Mouse (Mus musculus) duodenum, adult 2 months (tissue): ENCODE data around the gene Actg1. TPM values are rescaled to one million over a fixed set of nuclear protein-coding genes. Genes with fewer than 3 reads are reported as not detected.

Experiments used
- polyA plus RNA-seq: library from polyadenylated mRNA; depleted of rRNA; stranded (reverse); fragments of >200 nt; gene quantifications from 2 replicates; pipeline ENCODE4 v1.2.3, GENCODE M21; 2012; ENCODE audit warnings: low replicate concordance; rRNA removed

Gene Actg1
- polyA plus RNA-seq = 797 and 1,378 TPM in 2 replicates

GRCm38 (mm10) chr11:120347791-120348683 lies at the start of gene Actg1:
Gene Actg1 (minus strand): TSS chr11:120348542.

GRCm38 (mm10) chr11:120378611-120379540 lies 30.5 kb upstream of the Actg1 start, which contains the start of gene Faap100:
Gene Faap100 (minus strand): TSS chr11:120378764.

GRCm38 (mm10) chr11:120361295-120361694 lies 13.0 kb upstream of the Actg1 start, which contains the start of gene Fscn2:
Gene Fscn2 (plus strand): TSS chr11:120361534.

Other genes with a start within 250 kb of the Actg1 start
- 75.8 and 104 TPM in 2 replicates for gene Tepsin, start 249.8 kb downstream of the Actg1 start, polyA plus RNA-seq
- 78.0 and 94.4 TPM in 2 replicates for gene Ndufaf8, start 249.6 kb downstream of the Actg1 start, polyA plus RNA-seq
- 59.9 and 76.0 TPM in 2 replicates for gene Slc38a10, start 197.2 kb downstream of the Actg1 start, polyA plus RNA-seq
- gene Bahcc1, start 115.6 kb downstream of the Actg1 start, polyA plus RNA-seq = 11.2 and 12.3 TPM in 2 replicates
- 0.12 TPM in 1 of 2 replicates, not detected in the other for gene Fscn2, start 13.0 kb upstream of the Actg1 start, polyA plus RNA-seq
- gene Faap100, start 30.2 kb upstream of the Actg1 start, polyA plus RNA-seq = 49.3 and 67.2 TPM in 2 replicates
- 48.8 and 65.0 TPM in 2 replicates for gene Nploc4, start 89.2 kb upstream of the Actg1 start, polyA plus RNA-seq
- gene Tspan10, start 94.1 kb upstream of the Actg1 start, polyA plus RNA-seq = 0.11 and 0.41 TPM in 2 replicates
- gene Pde6g, start 105.0 kb upstream of the Actg1 start, polyA plus RNA-seq = 0.27 and 0.28 TPM in 2 replicates
- 24.0 and 38.7 TPM in 2 replicates for gene Oxld1, start 109.5 kb upstream of the Actg1 start, polyA plus RNA-seq
- gene Ccdc137, start 109.6 kb upstream of the Actg1 start, polyA plus RNA-seq = 4.9 and 6.0 TPM in 2 replicates
- 12.1 and 13.4 TPM in 2 replicates for gene Arl16, start 119.1 kb upstream of the Actg1 start, polyA plus RNA-seq
- gene Mrpl12, start 136.1 kb upstream of the Actg1 start, polyA plus RNA-seq = 161 and 284 TPM in 2 replicates
- 495 and 586 TPM in 2 replicates for gene Slc25a10, start 143.3 kb upstream of the Actg1 start, polyA plus RNA-seq
- 1.7 and 2.5 TPM in 2 replicates for gene Gcgr, start 182.2 kb upstream of the Actg1 start, polyA plus RNA-seq
- 28.4 and 38.6 TPM in 2 replicates for gene Mcrip1, start 201.2 kb upstream of the Actg1 start, polyA plus RNA-seq
- gene Ppp1r27, start 202.6 kb upstream of the Actg1 start, polyA plus RNA-seq = not detected in 2 replicates
- gene P4hb, start 224.7 kb upstream of the Actg1 start, polyA plus RNA-seq = 428 and 758 TPM in 2 replicates
- gene Arhgdia, start 233.1 kb upstream of the Actg1 start, polyA plus RNA-seq = 773 and 1,267 TPM in 2 replicates
- 10.3 and 18.4 TPM in 2 replicates for gene Alyref, start 249.8 kb upstream of the Actg1 start, polyA plus RNA-seq
- 97.9 and 105 TPM in 2 replicates for gene Anapc11, start 249.9 kb upstream of the Actg1 start, polyA plus RNA-seq